ENCODE assay signal across 22 mouse cellular contexts in the genomic region with DNA sequence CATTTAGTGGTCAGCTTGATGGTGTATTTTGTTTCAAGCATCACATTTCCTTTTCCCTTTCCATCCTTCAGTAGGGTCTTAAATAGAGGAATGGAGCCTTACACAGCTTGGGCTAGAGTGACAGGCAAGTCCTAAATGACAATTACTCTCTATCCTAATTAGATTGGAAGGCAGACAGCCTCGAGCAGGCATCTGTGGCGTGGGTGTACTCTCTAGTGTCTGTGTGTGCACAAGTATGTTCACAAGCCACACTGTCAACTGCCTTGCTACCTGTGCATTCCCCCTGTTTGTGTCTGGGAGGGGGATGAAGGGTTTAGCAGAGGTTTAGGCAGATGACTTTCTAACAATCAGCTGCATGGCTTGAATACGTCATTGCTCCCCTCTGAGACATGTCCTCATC. TPM values are rescaled to one million over a fixed set of nuclear protein-coding genes. Genes with fewer than 3 reads are reported as not detected.
DNase-seq lines count a peak whose midpoint lies in the region; TF ChIP-seq lines count a peak whose summit lies in the region.
"Had no signal": no experiment of that assay in that cellular context is flagged by ENCODE, and none has a peak within 500 bp of the region (broad histone marks: within the 10 kb centered on the region; RNA-seq: fewer than 3 reads in every experiment).

No protein-coding gene starts in this region.

- H3K4me1 ChIP-seq in heart, embryonic 10.5 days: no peaks in the 10 kb centered on the region
- H3K4me1 ChIP-seq: forebrain, embryonic 15.5 days; heart, embryonic 13.5 days; hindbrain, embryonic 12.5 days; hindbrain, embryonic 15.5 days had no signal

- TF ChIP-seq CTCF in layer of hippocampus, adult 2 months (conservative IDR thresholded peaks at IDR 0.05): no peak

- peak; percentile 66 for DNase-seq in heart, adult 11 months
- no peak for DNase-seq in heart, postnatal 25 days (ENCODE audit: low spot score)
- DNase-seq in brain, adult 2 months (ENCODE audit: low read depth, low spot score): peak; percentile 57
- peak; percentile 60 to 71 for DNase-seq in layer of hippocampus, adult 2 months (ENCODE audit: low spot score in 2 of 2)
- peak; percentile 86 for DNase-seq in layer of hippocampus, adult 9-11 months
- no peak for DNase-seq in adrenal gland, adult 2 months
- no peak for DNase-seq in heart, embryonic 10.5 days (ENCODE audit: low spot score)
- DNase-seq in thymus, postnatal 10 days (ENCODE audit: low spot score in 2 of 2): no peak
- DNase-seq: adrenal gland, postnatal 14 days; cerebellum, adult 11-12 months; cerebellum, adult 8-10 months; cerebellum, postnatal 10 days; cerebellum, postnatal 36 days; embryo, embryonic 11 days; gastrocnemius, adult 2 months; gastrocnemius, postnatal 14 days; heart, adult 18-20 months; heart, postnatal 14 days had no signal

- no peak overlapping the region for H3K4me3 ChIP-seq in layer of hippocampus, adult 2 months
- no peak overlapping the region for H3K4me3 ChIP-seq in heart, embryonic 10.5 days
- H3K4me3 ChIP-seq: forebrain, embryonic 15.5 days; gastrocnemius, adult 2 months; heart, embryonic 13.5 days; hindbrain, embryonic 12.5 days; hindbrain, embryonic 15.5 days had no signal

- no peaks in the 10 kb centered on the region for H3K36me3 ChIP-seq in heart, embryonic 10.5 days
- H3K36me3 ChIP-seq: forebrain, embryonic 15.5 days; heart, embryonic 13.5 days; hindbrain, embryonic 12.5 days; hindbrain, embryonic 15.5 days had no signal

- WGBS in heart, embryonic 10.5 days: 70% methylated on average over 3 of the region's 3 CpGs

- intact Hi-C loops in heart, postnatal 25 days (cut with DNase I): loop anchor here (2.0 kb wide), 1 partner anchor 237 kb away; no protein-coding TSS in a partner anchor

- H3K9me3 ChIP-seq in heart, embryonic 10.5 days: no peaks in the 10 kb centered on the region
- H3K9me3 ChIP-seq: forebrain, embryonic 15.5 days; heart, embryonic 13.5 days; hindbrain, embryonic 12.5 days; hindbrain, embryonic 15.5 days had no signal

- H3K27me3 ChIP-seq in heart, embryonic 10.5 days (ENCODE audit: insufficient read depth, poor library complexity, severe bottlenecking): peaks cover 92% of the 10 kb centered on the region
- H3K27me3 ChIP-seq: forebrain, embryonic 15.5 days; hindbrain, embryonic 12.5 days had no signal

- peak overlapping the region; percentile 28; the same call in 1 of the 2 replicates for H3K27ac ChIP-seq in layer of hippocampus, adult 2 months
- H3K27ac ChIP-seq in heart, embryonic 10.5 days: no peak overlapping the region
- H3K27ac ChIP-seq: forebrain, embryonic 15.5 days; gastrocnemius, adult 2 months; heart, embryonic 13.5 days; hindbrain, embryonic 12.5 days; hindbrain, embryonic 15.5 days had no signal

RNA-seq across cellular contexts. Expression of gene Trabd2b, which starts 6.7 kb away (rescaled TPM):
- total RNA-seq in heart, postnatal 25 days (2021): 10 to 100 TPM; 53.5 to 62.8 TPM
- 1 to 10 TPM; 1.5 to 1.6 TPM for total RNA-seq in layer of hippocampus, adult 2 months (2021)
- 1 to 10 TPM; 1.9 to 2.5 TPM for total RNA-seq in adrenal gland, adult 2 months (2021)
- 2.4 and 2.5 TPM in 2 replicates for polyA plus RNA-seq in adrenal gland, adult 2 months (2012; rRNA removed)
- 0.65 and 2.2 TPM in 2 replicates for polyA plus RNA-seq in heart, embryonic 10.5 days (2016; fragmentation: Nextera tagmentation; extraction: Ambion mirVana)

Comparison
In these comparisons a context has a peak if more than half of its experiments do, and no peak if none do; other contexts are left out.
1. DNase-seq: peak in heart, adult 11 months (single experiment), brain, adult 2 months (single experiment), layer of hippocampus, adult 2 months (2 of 2) and layer of hippocampus, adult 9-11 months (single experiment); none in heart, postnatal 25 days (single experiment), adrenal gland, adult 2 months (single experiment), heart, embryonic 10.5 days (single experiment) and thymus, postnatal 10 days (0 of 2).
2. RNA of gene Trabd2b, which starts 6.7 kb away (total RNA-seq): 53.5 to 62.8 TPM in heart, postnatal 25 days; 1.9 to 2.5 TPM in adrenal gland, adult 2 months and 1.5 to 1.6 TPM in layer of hippocampus, adult 2 months; every median in the first group is over 10 times any median in the second.